Mouse (Mus musculus) CH12.LX (cell line): ENCODE results near the gene Srgn. TPM values are rescaled to one million over a fixed set of nuclear protein-coding genes. Genes with fewer than 3 reads are reported as not detected.

Experiments
- DNase-seq: peaks from one replicate; pipeline ENCODE4 v3.0.0-alpha.2; 2013; ENCODE audit errors: extremely low read depth
- H3K27ac ChIP-seq: 2 replicates; pipeline ENCODE4 v1.5.1; 2012; ENCODE audit warnings: low read depth, mild to moderate bottlenecking, control low read depth, moderate library complexity; ENCODE audit not compliant: insufficient read depth
- H3K27me3 ChIP-seq: replicated peaks from 2 replicates; pipeline ENCODE3; 2012; ENCODE audit warnings: inconsistent platforms
- H3K36me3 ChIP-seq, 2 experiments: replicated peaks in 1 of 2; 2 replicates each; pipeline versions ENCODE3 to v1.6.1; 2012; ENCODE audit warnings: inconsistent platforms in 1 of 2, low read length in 1 of 2, mild to moderate bottlenecking in 1 of 2, mixed read lengths in 1 of 2, moderate library complexity in 1 of 2; ENCODE audit not compliant: control insufficient read depth in 1 of 2, insufficient read depth in 1 of 2
- H3K4me1 ChIP-seq, 2 experiments: 2 replicates each; pipeline ENCODE4 v1.6.1; 2012; ENCODE audit warnings: inconsistent platforms in 1 of 2, moderate library complexity in 1 of 2; ENCODE audit not compliant: insufficient read depth in 2 of 2, control insufficient read depth in 1 of 2
- H3K4me2 ChIP-seq: 2 replicates; pipeline ENCODE4 v1.6.1; 2012; ENCODE audit warnings: low read depth, mild to moderate bottlenecking, control low read depth; ENCODE audit not compliant: poor library complexity, insufficient read depth, severe bottlenecking
- H3K4me3 ChIP-seq, 3 experiments: fragments of 150-350 bp in 1 of 3; sonication (generic) in 1 of 3; replicated peaks in 1 of 3; 2 replicates each; pipeline versions ENCODE3 to v1.5.1; 2011 to 2012; ENCODE audit warnings: low read depth in 2 of 3, low read length in 2 of 3, mild to moderate bottlenecking in 2 of 3, moderate library complexity in 2 of 3, control low read depth in 1 of 3, improper control_type of control experiment in 1 of 3, inconsistent platforms in 1 of 3, mixed read lengths in 1 of 3; ENCODE audit not compliant: poor library complexity in 1 of 3
- H3K79me2 ChIP-seq: replicated peaks from 2 replicates; pipeline ENCODE4 v1.6.1; 2012; ENCODE audit warnings: mild to moderate bottlenecking, moderate library complexity; ENCODE audit not compliant: control insufficient read depth, poor library complexity, insufficient read depth, severe bottlenecking; ENCODE audit errors: extremely low read depth
- H3K9ac ChIP-seq: 2 replicates; pipeline ENCODE4 v1.6.1; 2012; ENCODE audit warnings: low read depth, mild to moderate bottlenecking, control low read depth, moderate library complexity; ENCODE audit not compliant: insufficient read depth
- H3K9me3 ChIP-seq: replicated peaks from 2 replicates; pipeline ENCODE3; 2012; ENCODE audit warnings: low read length, inconsistent platforms, mixed read lengths
- BHLHE40 ChIP-seq: IDR thresholded peaks from 2 replicates; pipeline ENCODE4 v1.6.1; 2011; ENCODE audit warnings: mild to moderate bottlenecking, low read depth, low read length, improper control_type of control experiment
- CHD2 ChIP-seq: IDR thresholded peaks from 2 replicates; pipeline ENCODE4 v1.6.1; 2011; ENCODE audit warnings: low read length, improper control_type of control experiment
- CTCF ChIP-seq, 2 experiments: IDR thresholded peaks in 1 of 2; conservative IDR thresholded peaks in 1 of 2; 2 replicates each; pipeline ENCODE4 v1.5.1; 2011 to 2012; ENCODE audit warnings: low read depth in 2 of 2, low read length in 2 of 2, improper control_type of control experiment in 1 of 2, inconsistent platforms in 1 of 2, mild to moderate bottlenecking in 1 of 2, moderate library complexity in 1 of 2
- ELF1 ChIP-seq: IDR thresholded peaks from 2 replicates; pipeline ENCODE4 v1.6.1; 2014; ENCODE audit warnings: low read depth, mild to moderate bottlenecking, inconsistent platforms, low read length, improper control_type of control experiment
- ETS1 ChIP-seq: conservative IDR thresholded peaks from 2 replicates; pipeline ENCODE4 v1.6.1; 2012; ENCODE audit warnings: low read depth, mild to moderate bottlenecking, inconsistent platforms, low read length, improper control_type of control experiment, moderate library complexity
- KAT2A ChIP-seq: IDR thresholded peaks from 2 replicates; pipeline ENCODE4 v1.6.1; 2012; ENCODE audit warnings: low read length, improper control_type of control experiment, inconsistent platforms; ENCODE audit not compliant: insufficient replicate concordance
- MAZ ChIP-seq: IDR thresholded peaks from 2 replicates; pipeline ENCODE4 v1.6.1; 2012; ENCODE audit warnings: low read depth, mild to moderate bottlenecking, inconsistent platforms, low read length, improper control_type of control experiment, moderate library complexity
- MYC ChIP-seq: IDR thresholded peaks from 2 replicates; pipeline ENCODE4 v1.6.1; 2011; ENCODE audit warnings: low read depth, mild to moderate bottlenecking, improper control_type of control experiment, low read length
- NELFE ChIP-seq: IDR thresholded peaks from 2 replicates; pipeline ENCODE4 v1.6.1; 2011; ENCODE audit warnings: low read depth, low read length, improper control_type of control experiment
- NRF1 ChIP-seq: IDR thresholded peaks from 2 replicates; pipeline ENCODE4 v1.6.1; 2014; ENCODE audit warnings: low read depth, mild to moderate bottlenecking, inconsistent platforms, low read length, improper control_type of control experiment, moderate library complexity
- PAX5 ChIP-seq: IDR thresholded peaks from 2 replicates; pipeline ENCODE4 v1.6.1; 2012; ENCODE audit warnings: low read length, inconsistent platforms, mixed read lengths
- POLR2A ChIP-seq: IDR thresholded peaks from 2 replicates; pipeline ENCODE4 v1.6.1; 2011; ENCODE audit warnings: low read depth, mild to moderate bottlenecking, improper control_type of control experiment, low read length
- USF2 ChIP-seq: conservative IDR thresholded peaks from 2 replicates; pipeline ENCODE4 v1.6.1; 2011; ENCODE audit warnings: low read depth, low read length, improper control_type of control experiment
- ZKSCAN1 ChIP-seq: IDR thresholded peaks from 2 replicates; pipeline ENCODE4 v1.6.1; 2012; ENCODE audit warnings: low read depth, inconsistent platforms, low read length, improper control_type of control experiment, borderline replicate concordance
- ZNF384 ChIP-seq: IDR thresholded peaks from 2 replicates; pipeline ENCODE4 v1.6.1; 2012; ENCODE audit warnings: low read depth, low read length, improper control_type of control experiment, inconsistent platforms
- dilution Hi-C: fragments of 300-500 bp; cut with MboI; formaldehyde crosslinking; loops from 2 replicates; pipeline ENCODE4 v1.14.3; 2020; ENCODE audit warnings: low sequenced_read_pairs; ENCODE audit not compliant: extremely low pct_unique_long_range_greater_than_20kb, extremely low pct_ligation_motif_present
- in situ Hi-C: fragments of 300-500 bp; cut with MboI; formaldehyde crosslinking; loops from 3 replicates; pipeline ENCODE4 v1.14.3; 2019; ENCODE audit warnings: low sequenced_read_pairs, low pct_ligation_motif_present, low pct_unique_long_range_greater_than_20kb, mixed read lengths
- polyA plus RNA-seq: library from polyadenylated mRNA; unstranded; fragments of >175 nt; gene quantifications from 2 replicates; pipeline ENCODE4 v1.2.1, GENCODE M21; 2012; ENCODE audit warnings: low read depth; ENCODE audit not compliant: insufficient read length
- total RNA-seq, 2 experiments: library from RNA; depleted of rRNA; stranded (reverse); fragments of 300-350 nt in 1 of 2; fragments of >200 nt in 1 of 2; gene quantifications; 2 replicates each; pipeline ENCODE4 v1.2.3; 2012 to 2014

The Srgn gene
- total and polyA plus RNA-seq, 3 experiments = 189 to 519 (median 516) TPM

DNA sequence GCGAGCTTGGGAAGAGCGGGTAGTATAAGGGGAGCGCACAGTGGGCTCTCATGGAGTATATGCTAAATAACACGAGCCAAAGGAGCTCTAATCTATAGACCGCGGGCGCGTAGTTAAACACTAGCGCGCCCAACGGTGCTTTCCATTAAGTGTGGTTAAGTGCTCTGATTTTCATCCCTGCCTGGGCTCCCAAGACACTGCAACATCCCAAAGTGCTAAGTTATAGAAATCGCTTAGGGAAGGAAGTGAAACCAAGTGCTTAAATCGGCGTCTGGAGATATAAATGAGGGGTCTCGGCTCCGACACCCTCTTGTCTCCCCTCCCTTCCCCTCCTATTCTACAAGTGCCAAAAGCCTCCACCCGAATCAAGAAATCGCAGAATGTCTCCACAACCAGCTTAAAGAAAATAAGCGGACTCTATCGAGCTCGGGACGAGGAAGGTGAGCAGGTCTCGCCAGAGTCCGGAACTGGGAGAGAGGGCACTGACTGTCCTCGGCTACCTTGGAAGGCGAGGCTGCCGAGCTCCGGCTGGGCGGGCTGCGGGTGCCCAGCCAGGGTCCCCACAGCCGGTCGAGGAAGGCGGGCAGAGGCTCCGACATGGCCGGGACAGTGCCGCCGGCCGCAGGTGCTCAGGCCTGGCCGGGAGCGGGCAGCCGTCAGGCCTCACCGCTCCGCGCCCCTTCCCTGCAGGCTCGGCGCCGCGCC lies 41.2 kb downstream of the Srgn start (continued):
- TF ChIP-seq BHLHE40 (no peak; the same call in 1 of the 2 replicates), MAZ (no peak; the same call in 1 of the 2 replicates), CHD2 (no peak), NELFE (no peak), NRF1 (no peak), ZKSCAN1 (no peak), ZNF384 (no peak), KAT2A (no peak), ETS1 (no peak), ELF1 (no peak), PAX5 (no peak)
- TF ChIP-seq, all 38 proteins: peak for 7

DNA sequence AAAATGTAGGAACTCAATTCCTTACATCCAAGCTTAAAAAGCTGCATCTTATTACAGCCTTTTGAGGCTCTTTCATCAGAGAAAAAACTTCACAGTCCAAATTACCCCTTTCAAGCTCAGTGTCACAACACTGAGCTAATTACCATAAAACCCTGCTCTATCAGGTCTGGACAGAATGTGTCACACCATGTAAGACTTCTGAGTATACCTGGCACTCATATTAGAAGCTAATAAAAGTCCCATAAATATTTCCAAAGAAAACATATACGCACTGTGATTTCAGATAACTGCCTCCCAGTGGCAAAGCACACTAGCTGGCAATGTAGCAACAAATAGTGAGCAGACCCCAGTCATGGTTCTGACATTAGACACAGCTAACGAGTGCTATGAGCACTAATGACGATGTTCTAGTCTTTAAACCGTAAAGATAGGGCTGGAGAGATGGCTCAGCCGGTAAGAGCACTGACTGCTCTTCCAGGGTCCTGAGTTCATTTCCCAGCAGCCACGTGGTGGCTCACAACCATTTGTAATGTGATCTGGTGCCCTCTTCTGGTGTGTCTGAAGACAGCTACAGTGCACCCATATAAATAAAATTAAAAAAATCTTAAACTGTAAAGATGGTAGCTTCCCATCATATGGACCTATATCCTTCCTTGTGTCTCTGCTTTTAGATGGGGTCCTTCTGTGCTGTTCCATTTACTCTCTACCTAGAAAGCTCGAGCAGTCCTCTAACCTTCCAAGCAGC lies 46.0 kb downstream of the Srgn start:
- H3K79me2 ChIP-seq = peaks cover 33% of the 10 kb centered on the region
- DNase-seq = no peak
- no peak overlapping the region for H3K4me2 ChIP-seq
- H3K9ac ChIP-seq = no peak overlapping the region
- no peak overlapping the region for H3K4me3 ChIP-seq
- no peaks in the 10 kb centered on the region for H3K27me3 ChIP-seq
- H3K27ac ChIP-seq = no peak overlapping the region
- peaks cover 0 to 5% of the 10 kb centered on the region in 2 experiments; a peak in 2 of 4 replicates for H3K4me1 ChIP-seq
- H3K9me3 ChIP-seq = no peaks in the 10 kb centered on the region
- peaks cover 3 to 18% of the 10 kb centered on the region in 2 experiments for H3K36me3 ChIP-seq
- dilution Hi-C loops (no loop called here), in situ Hi-C loops (no loop called here)
- peak; percentile 68 for TF ChIP-seq MYC
- TF ChIP-seq CTCF (conservative IDR thresholded peaks at IDR 0.05 in 1 of 2, IDR thresholded peaks at IDR 0.05 in 1 of 2; ENCODE audit: low read depth in 2 of 2, low read length in 2 of 2) = peak in 1 of 2 experiments; percentile 34; a peak in 2 of 4 replicates
- TF ChIP-seq ZNF384 = no peak

DNA sequence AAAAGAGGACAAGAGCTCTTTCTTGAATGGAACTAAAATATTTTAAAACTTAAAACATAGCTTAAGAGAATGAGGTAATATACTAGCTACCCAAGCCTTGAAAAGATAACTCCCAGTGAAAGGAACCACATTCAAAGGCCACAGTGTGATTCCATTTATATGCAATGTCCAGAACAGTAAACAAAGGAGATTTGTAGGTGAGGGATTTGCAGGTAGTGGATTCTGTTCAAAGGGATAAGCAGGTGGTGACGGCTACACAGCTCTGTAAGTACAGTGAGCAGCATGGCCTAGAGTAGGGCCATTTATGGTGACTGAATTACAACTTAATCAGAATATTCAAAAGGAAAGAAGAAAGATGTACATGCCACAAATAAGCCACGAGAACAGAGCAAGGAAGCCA lies 50.3 kb downstream of the Srgn start:
- no peak overlapping the region for H3K9ac ChIP-seq
- in situ Hi-C loops = no loop called here
- no peak for DNase-seq
- no peaks in the 10 kb centered on the region for H3K9me3 ChIP-seq
- peaks cover 6 to 33% of the 10 kb centered on the region in 2 experiments for H3K36me3 ChIP-seq
- H3K79me2 ChIP-seq = peaks cover 14% of the 10 kb centered on the region
- H3K27ac ChIP-seq = no peak overlapping the region
- TF ChIP-seq USF2 (no peak), POLR2A (no peak), MAZ (no peak), NELFE (no peak)
- H3K4me1 ChIP-seq = no peaks in the 10 kb centered on the region
- H3K4me3 ChIP-seq = no peak overlapping the region
- H3K4me2 ChIP-seq = no peak overlapping the region
- dilution Hi-C loops = no loop called here
- H3K27me3 ChIP-seq = no peaks in the 10 kb centered on the region
